15 mouse cellular contexts compared by ENCODE assay signal in the genomic region with DNA sequence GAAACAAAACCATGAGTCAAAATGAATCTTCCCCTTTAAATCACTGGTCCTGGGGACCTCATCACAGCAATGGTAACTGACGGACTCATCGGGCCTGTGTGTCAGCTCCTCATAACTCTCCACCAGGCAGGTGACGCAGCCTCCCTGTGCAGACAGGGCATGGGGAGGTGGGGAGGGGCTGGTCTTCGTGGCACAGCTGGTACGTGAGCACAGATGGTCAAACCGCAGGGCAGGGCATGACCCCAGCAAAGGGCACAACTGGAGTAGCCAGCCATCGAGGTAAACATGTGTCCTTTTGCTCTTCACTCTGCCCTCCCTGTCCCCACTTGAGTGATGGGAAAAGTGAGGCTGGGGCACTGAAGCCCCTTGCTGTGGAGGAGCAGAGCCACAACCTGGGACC.
"Had no signal": no experiment of that assay in that cellular context is flagged by ENCODE, and none has a peak within 500 bp of the region (broad histone marks: within the 10 kb centered on the region; RNA-seq: fewer than 3 reads in every experiment).

No protein-coding gene starts in this region.

- H3K36me3 ChIP-seq: liver, embryonic 15.5 days had no signal

- ATAC-seq: intestine, embryonic 15.5 days; lung, postnatal 0 days had no signal

- H3K27me3 ChIP-seq: intestine, embryonic 15.5 days; kidney, embryonic 15.5 days; liver, embryonic 15.5 days had no signal

- H3K4me3 ChIP-seq: intestine, embryonic 15.5 days; kidney, embryonic 15.5 days; left cerebral cortex, adult 2 months; limb, embryonic 10.5 days; liver, embryonic 15.5 days had no signal

- H3K27ac ChIP-seq: intestine, embryonic 15.5 days; kidney, embryonic 15.5 days; left cerebral cortex, adult 2 months; limb, embryonic 10.5 days; liver, embryonic 15.5 days had no signal

- H3K4me1 ChIP-seq: liver, embryonic 15.5 days had no signal

- H3K4me2 ChIP-seq: intestine, embryonic 15.5 days; kidney, embryonic 15.5 days; liver, embryonic 11.5 days; liver, embryonic 15.5 days had no signal

- H3K9me3 ChIP-seq: intestine, embryonic 15.5 days; kidney, embryonic 15.5 days; limb, embryonic 10.5 days; liver, embryonic 15.5 days had no signal

- DNase-seq: kidney, adult 18-20 months; kidney, postnatal 14 days; lung, adult 2 months; lung, postnatal 4 days; right cerebral cortex, postnatal 4 days; spleen, adult 18-20 months; thymus, adult 18-20 months; thymus, postnatal 14 days had no signal

- H3K9ac ChIP-seq: intestine, embryonic 15.5 days; kidney, embryonic 15.5 days; liver, embryonic 15.5 days had no signal
